Mouse (Mus musculus) spleen, adult 2 months (tissue): ENCODE results near the gene Antxr2. TPM values are rescaled to one million over a fixed set of nuclear protein-coding genes. Genes with fewer than 3 reads are reported as not detected.

ENCODE experiments used
- DNase-seq, 2 experiments: peaks; one replicate each; pipeline versions ENCODE4 v3.0.0 to v3.0.0-alpha.2; 2012 to 2021; ENCODE audit warnings: low spot score in 2 of 2, low read depth in 1 of 2
- H3K27ac ChIP-seq: fragments of 200-500 bp; 2 replicates; pipeline ENCODE4 v1.5.1; 2012; ENCODE audit warnings: low read length, inconsistent platforms; ENCODE audit not compliant: insufficient read depth
- H3K27me3 ChIP-seq: fragments of 200-500 bp; 2 replicates; pipeline ENCODE4 v1.6.1; 2012; ENCODE audit warnings: mild to moderate bottlenecking, moderate library complexity, low read length, inconsistent platforms; ENCODE audit not compliant: control insufficient read depth, insufficient read depth
- H3K36me3 ChIP-seq: fragments of 200-500 bp; 2 replicates; pipeline ENCODE4 v1.6.1; 2012; ENCODE audit warnings: mild to moderate bottlenecking, low read length, inconsistent platforms; ENCODE audit not compliant: control insufficient read depth, insufficient read depth
- H3K4me1 ChIP-seq: fragments of 200-500 bp; 2 replicates; pipeline ENCODE4 v1.6.1; 2011; ENCODE audit warnings: inconsistent platforms; ENCODE audit not compliant: control insufficient read depth, insufficient read depth, insufficient read length
- H3K4me3 ChIP-seq: fragments of 200-500 bp; 2 replicates; pipeline ENCODE4 v1.5.1; 2011; ENCODE audit warnings: mild to moderate bottlenecking, inconsistent platforms; ENCODE audit not compliant: insufficient read depth, insufficient read length; ENCODE audit errors: extremely low read depth
- CTCF ChIP-seq: fragments of 200-500 bp; IDR thresholded peaks from 2 replicates; pipeline ENCODE4 v1.5.1; 2011; ENCODE audit warnings: mild to moderate bottlenecking, inconsistent platforms; ENCODE audit not compliant: insufficient read depth, insufficient read length, insufficient replicate concordance; ENCODE audit errors: extremely low read depth
- POLR2A ChIP-seq: fragments of 200-500 bp; IDR thresholded peaks from 2 replicates; pipeline ENCODE4 v1.6.1; 2011; ENCODE audit warnings: low read depth, low read length, inconsistent platforms
- WGBS: fragments of 180-500 bp; shearing (Covaris S2); methylation state at CpG from one replicate; pipeline ENCODE4 v1.1.7; 2018; 5-methylcytosine and 5-hydroxymethylcytosine counted together
- polyA plus RNA-seq: library from polyadenylated mRNA; depleted of rRNA; stranded (reverse); fragments of >200 nt; gene quantifications from 2 replicates; pipeline ENCODE4 v1.2.3, GENCODE M21; 2012

Gene Antxr2
- polyA plus RNA-seq, 1 experiment = 2.4 TPM

DNA sequence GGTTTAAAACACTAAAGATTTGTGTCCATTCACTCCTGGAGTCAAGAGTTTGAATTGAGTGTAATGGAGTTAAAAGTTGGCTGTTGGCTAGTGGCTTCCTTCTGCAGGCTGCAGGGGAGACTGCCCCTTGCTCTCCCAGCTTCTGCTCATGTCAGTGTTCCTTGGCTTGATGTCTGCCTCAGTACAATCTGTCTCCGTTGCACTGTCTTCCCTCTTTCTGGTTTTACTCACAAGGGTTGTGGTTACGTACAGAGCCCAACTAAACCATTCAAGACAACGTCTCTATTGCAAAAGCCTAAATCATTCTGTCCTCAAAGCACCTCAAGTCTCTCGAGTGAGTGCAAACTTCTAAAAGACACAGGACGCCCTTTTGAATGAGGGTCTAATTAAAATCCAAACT is 73.3 kb downstream of the Antxr2 start:
- DNase-seq = no peak
- Histone ChIP-seq H3K36me3 (no peaks in the 10 kb centered on the region), H3K4me3 (no peak overlapping the region), H3K27ac (no peak overlapping the region), H3K27me3 (no peaks in the 10 kb centered on the region), H3K4me1 (no peaks in the 10 kb centered on the region)
- WGBS = 63% methylated on average over 5 of the region's 5 CpGs
- TF ChIP-seq POLR2A (no peak), CTCF (no peak)

- 93% methylated on average over 5 of the region's 5 CpGs for WGBS
- Histone ChIP-seq H3K4me3 (no peak overlapping the region), H3K4me1 (no peaks in the 10 kb centered on the region), H3K27me3 (no peaks in the 10 kb centered on the region), H3K36me3 (no peaks in the 10 kb centered on the region), H3K27ac (no peak overlapping the region)
- TF ChIP-seq POLR2A (no peak), CTCF (no peak)
- DNase-seq = no peak
Observed at GRCm38 (mm10) chr5:97954193-97954772, 76.6 kb downstream of the Antxr2 start.

GRCm38 (mm10) chr5:97953241-97953920 is 77.5 kb downstream of the Antxr2 start:
- H3K36me3 ChIP-seq = no peaks in the 10 kb centered on the region; the same call in 1 of the 2 replicates
- H3K27ac ChIP-seq = no peak overlapping the region
- TF ChIP-seq CTCF = no peak
- no peak for TF ChIP-seq POLR2A
- no peak for DNase-seq
- no peaks in the 10 kb centered on the region for H3K27me3 ChIP-seq
- H3K4me3 ChIP-seq = no peak overlapping the region
- WGBS = 88% methylated on average over 11 of the region's 11 CpGs
- no peaks in the 10 kb centered on the region for H3K4me1 ChIP-seq

GRCm38 (mm10) chr5:97947261-97947660 is 83.6 kb downstream of the Antxr2 start:
- DNase-seq = peak in 1 of 2 experiments; percentile 6
- no peak overlapping the region for H3K4me3 ChIP-seq
- 87% methylated on average over 3 of the region's 3 CpGs for WGBS
- no peak overlapping the region for H3K27ac ChIP-seq
- H3K36me3 ChIP-seq = peaks cover 2% of the 10 kb centered on the region; the same call in 1 of the 2 replicates
- no peaks in the 10 kb centered on the region for H3K27me3 ChIP-seq
- TF ChIP-seq CTCF (no peak), POLR2A (no peak)
- H3K4me1 ChIP-seq = peaks cover 5% of the 10 kb centered on the region; the same call in 1 of the 2 replicates

DNA sequence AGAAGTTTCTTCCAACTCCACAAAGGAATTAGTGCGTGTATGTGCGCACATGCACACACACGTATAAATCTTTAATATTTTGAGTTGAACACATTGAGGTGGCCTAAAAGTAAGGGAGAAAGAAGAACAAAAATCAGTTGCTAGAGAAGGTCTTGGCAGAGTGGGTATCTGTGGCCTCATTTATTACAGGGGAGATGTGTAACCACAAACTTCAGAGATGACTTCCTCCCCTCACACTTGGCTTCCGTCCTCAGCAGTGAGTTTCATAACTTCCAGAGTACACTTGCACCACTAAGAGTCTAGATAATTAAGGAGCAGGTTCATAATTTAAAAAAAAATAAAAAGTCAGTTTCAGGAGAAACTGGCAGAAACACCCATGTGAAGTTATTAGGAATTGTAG is 84.6 kb downstream of the Antxr2 start:
- peaks cover 2% of the 10 kb centered on the region; the same call in 1 of the 2 replicates for H3K36me3 ChIP-seq
- H3K27me3 ChIP-seq = no peaks in the 10 kb centered on the region
- DNase-seq = no peak
- 36% methylated on average over 4 of the region's 4 CpGs for WGBS
- no peak overlapping the region for H3K4me3 ChIP-seq
- peaks cover 5% of the 10 kb centered on the region; the same call in 1 of the 2 replicates for H3K4me1 ChIP-seq
- no peak overlapping the region for H3K27ac ChIP-seq
- TF ChIP-seq CTCF (no peak), POLR2A (no peak)

DNA sequence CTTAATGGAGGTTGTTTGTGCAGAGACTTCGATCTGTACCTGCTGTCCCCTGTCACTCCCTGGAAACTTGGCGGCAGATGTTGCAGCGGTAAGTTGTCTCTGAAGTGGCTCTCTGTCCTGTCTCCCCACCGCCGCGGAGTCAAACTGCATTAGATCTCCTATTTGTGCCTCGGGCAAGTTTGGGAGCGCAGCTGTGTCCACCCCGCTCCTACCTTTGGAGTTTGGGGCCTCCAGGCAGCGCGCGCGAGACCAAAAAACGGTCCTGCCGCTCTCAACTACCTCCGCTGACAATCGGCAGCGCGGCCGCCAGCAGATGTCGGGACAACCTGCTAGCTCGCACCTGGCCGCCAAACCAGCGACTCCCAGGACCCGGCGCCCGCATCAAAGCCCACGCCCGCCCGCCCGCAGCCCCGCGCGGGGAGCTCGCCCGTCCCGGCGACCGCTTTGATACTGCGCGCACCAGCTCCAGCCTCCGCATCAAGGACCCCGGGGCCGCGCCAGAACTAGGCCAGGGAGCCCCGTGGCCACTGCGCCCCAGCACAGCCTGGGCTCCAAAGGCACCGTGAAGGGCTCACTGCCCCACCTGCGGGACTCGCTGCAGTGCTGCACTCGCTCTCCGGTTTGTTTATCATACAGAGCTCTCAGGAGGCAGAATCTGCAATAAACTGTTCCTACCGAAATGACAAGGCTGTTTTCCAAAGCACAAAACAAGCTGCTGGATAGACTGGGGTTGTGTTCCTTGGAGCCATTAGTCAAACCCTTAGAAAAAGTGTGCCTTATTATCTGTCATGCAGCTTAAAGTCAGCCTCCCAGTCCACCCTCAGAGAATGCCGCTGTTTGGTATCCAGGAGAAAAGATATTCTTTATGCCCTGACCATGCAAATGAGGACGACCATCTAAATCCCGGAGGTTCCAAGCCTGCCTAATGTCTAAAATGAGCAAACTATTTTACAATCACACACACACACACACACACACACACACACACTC is 95.4 kb downstream of the Antxr2 start:
- TF ChIP-seq CTCF (peak; percentile 26; the same call in 1 of the 2 replicates), POLR2A (no peak)
- Histone ChIP-seq H3K36me3 (peaks cover 5% of the 10 kb centered on the region; the same call in 1 of the 2 replicates), H3K4me1 (no peaks in the 10 kb centered on the region), H3K4me3 (peak overlapping the region; percentile 37), H3K27me3 (no peaks in the 10 kb centered on the region; the same call in 1 of the 2 replicates), H3K27ac (no peak overlapping the region)
- DNase-seq = peak in 1 of 2 experiments; percentile 23
- 52% methylated on average over 56 of the region's 56 CpGs for WGBS
